Mouse (Mus musculus): ENCODE measurements at regions not wholly inside any gene's neighbourhood (a gene's known extent, or its start where the extent isn't known, plus 50 kb on each side); places are given as distances from the start of the nearest gene placed in this dataset.

DNA sequence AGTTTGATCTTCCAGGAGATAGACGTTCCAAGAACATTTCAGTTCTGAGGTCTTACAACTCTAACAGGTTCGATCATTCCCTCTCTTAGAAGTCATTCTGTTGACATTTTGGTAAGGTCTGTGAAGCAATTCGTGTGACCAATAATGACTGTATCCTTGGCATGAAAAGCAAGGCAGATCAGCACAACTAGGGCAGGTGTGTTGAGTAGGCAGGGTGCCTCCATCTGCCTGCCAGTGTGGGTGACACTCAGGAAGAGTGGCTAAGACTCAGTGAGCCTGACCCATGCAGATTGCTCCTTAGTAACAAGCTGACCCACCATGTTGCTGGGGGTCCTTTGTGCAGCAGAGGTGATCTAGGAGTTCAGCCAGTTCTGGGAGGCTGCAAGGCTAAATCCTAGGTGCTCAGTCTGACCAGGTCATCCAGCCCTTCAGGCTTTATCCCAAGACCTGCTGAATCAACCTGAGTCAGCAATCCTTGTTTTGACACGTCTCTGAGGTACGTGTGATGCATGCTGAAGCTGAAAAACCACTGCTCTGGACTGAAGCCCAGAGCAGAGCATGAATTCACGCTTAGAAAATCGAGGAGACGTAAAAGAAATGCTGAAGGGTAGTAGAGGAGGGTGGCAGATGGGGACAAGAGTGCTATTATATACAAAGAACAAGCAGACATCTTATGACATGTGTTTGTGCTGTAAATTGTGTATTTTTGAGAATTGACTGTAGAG, 234.6 kb downstream of the Gja1 start:
- H3K79me2 ChIP-seq (ENCODE audit: control insufficient read depth, insufficient read depth, low read length, poor library complexity): no peaks in the 10 kb centered on the region
- no peak overlapping the region for H3K27ac ChIP-seq (ENCODE audit: control insufficient read depth, low read depth, low read length)
- no peak for TF ChIP-seq EP300 (IDR thresholded peaks at IDR 0.05; ENCODE audit: low read depth in 1 of 2, low read length in 2 of 2)
- no peak for TF ChIP-seq ELF1 (IDR thresholded peaks at IDR 0.05; ENCODE audit: low read depth, low read length)
- no peak for TF ChIP-seq MEF2A (IDR thresholded peaks at IDR 0.05; ENCODE audit: extremely low read depth, insufficient replicate concordance, low read depth, low read length, poor library complexity, severe bottlenecking)
- TF ChIP-seq CHD2 (IDR thresholded peaks at IDR 0.05; ENCODE audit: low read length): no peak
- TF ChIP-seq CTCF (IDR thresholded peaks at IDR 0.05 in 2 of 3, conservative IDR thresholded peaks at IDR 0.05 in 1 of 3; ENCODE audit: control insufficient read depth in 1 of 3, insufficient read depth in 1 of 3, low read depth in 2 of 3, low read length in 3 of 3, poor library complexity in 1 of 3, severe bottlenecking in 1 of 3): no peak
- TF ChIP-seq MAX (IDR thresholded peaks at IDR 0.05; ENCODE audit: low read length): no peak
- no peak for TF ChIP-seq MAZ (IDR thresholded peaks at IDR 0.05; ENCODE audit: low read depth, low read length)
- TF ChIP-seq RCOR1 (IDR thresholded peaks at IDR 0.05; ENCODE audit: low read depth, low read length): no peak
- no peak for TF ChIP-seq ZNF384 (IDR thresholded peaks at IDR 0.05; ENCODE audit: low read depth, low read length)
- no peak for TF ChIP-seq UBTF (IDR thresholded peaks at IDR 0.05; ENCODE audit: borderline replicate concordance, insufficient read depth, low read depth, low read length)
- TF ChIP-seq SMC3 (IDR thresholded peaks at IDR 0.05; ENCODE audit: low read depth, low read length): no peak
- TF ChIP-seq SIN3A (IDR thresholded peaks at IDR 0.05; ENCODE audit: low read length): no peak
- H3K27me3 ChIP-seq (ENCODE audit: control insufficient read depth in 1 of 2, insufficient read depth in 2 of 2, low read length in 2 of 2): no peaks in the 10 kb centered on the region
- no peaks in the 10 kb centered on the region for H3K36me3 ChIP-seq (ENCODE audit: control insufficient read depth in 1 of 2, insufficient read depth in 2 of 2, low read length in 2 of 2)
- DNase-seq (ENCODE audit: low read depth, low spot score): no peak
- H3K4me3 ChIP-seq (ENCODE audit: control insufficient read depth in 1 of 2, insufficient read depth in 1 of 2, low read depth in 2 of 2, low read length in 2 of 2): no peak overlapping the region
- H3K9me3 ChIP-seq (replicated peaks; ENCODE audit: insufficient read depth, low read length): no peaks in the 10 kb centered on the region
- H3K9ac ChIP-seq (ENCODE audit: control insufficient read depth, low read depth, low read length, poor library complexity, severe bottlenecking): no peak overlapping the region
- no peaks in the 10 kb centered on the region for H3K4me1 ChIP-seq (ENCODE audit: control insufficient read depth in 1 of 2, insufficient read depth in 2 of 2, low read length in 2 of 2)

DNA sequence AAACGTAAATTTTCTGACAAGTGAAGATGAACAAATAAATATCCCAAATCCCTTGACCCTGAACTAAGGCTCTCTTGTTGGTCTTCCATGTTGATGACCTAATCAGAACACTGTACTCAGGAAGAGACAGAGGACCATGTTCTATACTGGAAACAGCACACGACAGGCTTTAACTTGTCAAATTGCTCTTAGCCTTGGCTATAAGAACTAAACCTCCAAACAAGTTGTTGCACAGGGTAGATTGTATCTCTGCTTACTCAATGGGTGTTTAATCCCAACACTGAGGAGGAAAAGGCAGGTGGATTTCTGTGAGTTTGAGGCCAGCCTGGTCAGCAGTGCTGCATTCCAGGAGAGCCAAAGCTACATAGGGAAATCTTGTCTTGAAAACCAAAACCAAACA, 265.5 kb downstream of the Gja1 start:
- Histone ChIP-seq H3K4me3 (ENCODE audit: control insufficient read depth in 1 of 2, insufficient read depth in 1 of 2, low read depth in 2 of 2, low read length in 2 of 2) (no peak overlapping the region), H3K4me1 (ENCODE audit: control insufficient read depth in 1 of 2, insufficient read depth in 2 of 2, low read length in 2 of 2) (no peaks in the 10 kb centered on the region), H3K9ac (ENCODE audit: control insufficient read depth, low read depth, low read length, poor library complexity, severe bottlenecking) (no peak overlapping the region), H3K9me3 (replicated peaks; ENCODE audit: insufficient read depth, low read length) (no peaks in the 10 kb centered on the region), H3K27ac (ENCODE audit: control insufficient read depth, low read depth, low read length) (no peak overlapping the region), H3K36me3 (ENCODE audit: control insufficient read depth in 1 of 2, insufficient read depth in 2 of 2, low read length in 2 of 2) (no peaks in the 10 kb centered on the region), H3K27me3 (ENCODE audit: control insufficient read depth in 1 of 2, insufficient read depth in 2 of 2, low read length in 2 of 2) (no peaks in the 10 kb centered on the region), H3K79me2 (ENCODE audit: control insufficient read depth, insufficient read depth, low read length, poor library complexity) (no peaks in the 10 kb centered on the region)
- TF ChIP-seq MAX (IDR thresholded peaks at IDR 0.05; ENCODE audit: low read length): no peak
- no peak for TF ChIP-seq NELFE (IDR thresholded peaks at IDR 0.05; ENCODE audit: low read depth, low read length)
- TF ChIP-seq KAT2A (conservative IDR thresholded peaks at IDR 0.05; ENCODE audit: low read depth, low read length): no peak
- TF ChIP-seq MYB (IDR thresholded peaks at IDR 0.05; ENCODE audit: low read depth, low read length): no peak
- no peak for TF ChIP-seq ETS1 (IDR thresholded peaks at IDR 0.05; ENCODE audit: low read depth, low read length)
- no peak for TF ChIP-seq CHD1 (IDR thresholded peaks at IDR 0.05; ENCODE audit: low read depth, low read length)
- TF ChIP-seq TCF12 (IDR thresholded peaks at IDR 0.05; ENCODE audit: low read depth, low read length): no peak
- no peak for TF ChIP-seq UBTF (IDR thresholded peaks at IDR 0.05; ENCODE audit: borderline replicate concordance, insufficient read depth, low read depth, low read length)
- TF ChIP-seq MYC (IDR thresholded peaks at IDR 0.05; ENCODE audit: low read depth, low read length): no peak
- TF ChIP-seq SMC3 (IDR thresholded peaks at IDR 0.05; ENCODE audit: low read depth, low read length): no peak
- TF ChIP-seq GATA1 (IDR thresholded peaks at IDR 0.05; ENCODE audit: low read depth, low read length): no peak
- no peak for TF ChIP-seq POLR2A (IDR thresholded peaks at IDR 0.05; ENCODE audit: control insufficient read depth in 1 of 2, insufficient read depth in 1 of 2, low read depth in 1 of 2, low read length in 2 of 2, poor library complexity in 1 of 2)
- no peak for DNase-seq (ENCODE audit: low read depth, low spot score)
